Mouse (Mus musculus) E14TG2a.4 (cell line): ENCODE data around the gene Scaf11.

Experiments used
- CTCF ChIP-seq: conservative IDR thresholded peaks from 2 replicates; pipeline ENCODE4 v1.5.1; 2014; ENCODE audit warnings: low read length
- POU5F1 ChIP-seq: IDR thresholded peaks from 2 replicates; pipeline ENCODE4 v1.6.1; 2014; ENCODE audit warnings: low read length, borderline replicate concordance

GRCm38 (mm10) chr15:96468316-96468715, 7.7 kb upstream of the Scaf11 start:
- TF ChIP-seq CTCF (no peak), POU5F1 (no peak)
